Mouse (Mus musculus) ovary, adult 18-20 months (tissue): Measurements from ENCODE around the gene Per1.
A peak's percentile ranks its signal among the peaks of the same experiment; 100 is the strongest.

ENCODE experiments used
- DNase-seq: peaks from one replicate; pipeline ENCODE4 v3.0.0; 2022; ENCODE audit warnings: low spot score, mixed read lengths

Gene Per1

DNA sequence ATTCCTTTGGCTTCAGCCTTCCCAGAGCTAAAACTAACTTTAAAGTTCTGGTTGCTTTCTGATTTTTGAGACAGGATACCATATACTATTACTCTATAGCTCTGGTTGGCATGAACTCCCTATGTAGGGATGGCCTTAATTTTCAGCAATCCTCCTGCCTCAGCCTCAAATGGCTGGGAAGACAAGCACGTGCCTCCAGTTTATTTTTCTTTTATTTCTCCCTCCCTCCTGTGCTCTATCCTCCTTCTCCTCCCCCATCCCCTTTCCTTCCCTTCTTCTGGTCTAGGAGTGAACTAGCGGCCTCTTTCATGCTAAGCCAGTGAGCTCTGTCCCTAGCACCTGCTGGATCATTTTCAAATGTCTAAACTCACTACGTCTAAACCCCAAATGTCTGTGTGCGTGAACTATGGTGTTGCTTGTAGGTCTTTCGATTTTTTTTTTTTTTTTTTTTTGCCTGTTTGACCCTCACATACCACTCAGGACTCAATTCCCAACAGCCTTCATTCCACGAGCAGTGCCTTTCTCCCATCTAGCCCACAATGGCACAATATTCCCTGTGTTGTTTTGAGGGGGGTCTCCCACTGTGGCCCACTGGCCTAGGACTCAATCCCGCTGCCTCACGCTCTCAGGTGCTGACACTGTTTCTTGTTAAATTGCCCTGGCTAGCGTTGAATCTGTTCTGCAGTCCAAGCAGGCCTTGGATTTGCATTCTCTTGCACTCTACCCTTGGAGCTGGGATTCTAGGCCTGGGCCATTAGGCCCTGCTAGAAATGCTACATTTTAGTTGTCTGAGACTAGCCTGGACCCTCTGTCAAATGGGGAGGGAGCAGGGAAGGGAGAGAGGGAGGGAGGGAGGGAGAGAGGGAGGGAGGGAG is 30.5 kb upstream of the Per1 start:
- DNase-seq = no peak

DNA sequence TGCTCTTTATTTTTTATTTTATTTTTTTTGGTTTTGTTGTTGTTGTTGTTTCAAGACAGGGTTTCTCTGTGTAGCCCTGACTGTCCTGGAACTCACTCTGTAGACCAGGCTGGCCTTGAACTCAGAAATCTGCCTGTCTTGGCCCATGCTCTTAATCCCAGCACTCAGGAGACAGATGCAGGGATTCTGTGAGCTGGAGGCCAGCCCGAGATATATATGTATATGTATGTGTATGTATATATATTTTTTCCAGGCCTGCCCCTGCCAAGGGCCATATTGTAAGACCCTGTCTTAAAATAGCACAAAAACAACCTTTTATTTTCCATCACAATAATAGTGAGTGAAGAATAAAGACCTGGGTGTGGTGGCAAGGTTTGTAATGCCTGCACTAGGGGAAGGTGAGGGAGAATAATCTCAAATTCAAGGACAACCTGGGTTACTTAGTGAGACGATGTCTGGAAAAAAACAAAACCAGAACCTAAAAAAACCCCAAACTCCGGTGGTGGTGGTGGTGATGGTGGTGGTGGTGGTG is 29.6 kb upstream of the Per1 start:
- no peak for DNase-seq

DNA sequence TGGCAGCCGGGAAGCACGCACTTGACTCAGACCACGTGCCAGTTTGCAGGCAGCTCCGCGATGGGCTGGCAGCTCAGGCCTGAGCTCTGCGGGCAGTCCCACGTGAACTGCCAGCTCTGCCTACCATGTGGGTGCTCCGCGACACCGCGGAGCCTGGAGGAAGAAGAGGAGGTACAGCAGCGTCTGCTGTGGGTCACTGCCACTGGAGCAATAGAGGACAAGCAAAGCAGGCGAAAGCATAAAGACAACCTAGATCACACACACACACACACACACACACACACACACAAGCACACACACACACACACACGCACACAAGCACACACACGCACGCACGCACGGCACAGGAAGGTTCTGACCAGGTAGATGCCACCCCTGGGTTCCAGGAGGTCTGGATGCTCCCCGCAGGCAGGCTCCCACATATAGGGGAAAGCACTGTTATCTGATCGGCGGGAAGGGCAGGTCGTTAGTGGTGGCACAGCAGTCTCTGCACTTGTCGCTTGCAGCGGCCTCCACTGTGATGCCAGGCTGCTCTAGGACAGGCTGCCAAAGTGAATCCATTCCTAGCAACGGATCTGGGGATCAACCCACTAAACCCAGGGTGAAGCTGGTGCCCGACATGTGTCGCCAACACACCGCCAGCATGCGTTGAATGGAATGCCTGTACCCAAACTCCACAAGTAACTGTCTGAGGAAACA is 28.7 kb upstream of the Per1 start:
- peak; percentile 39 for DNase-seq

DNA sequence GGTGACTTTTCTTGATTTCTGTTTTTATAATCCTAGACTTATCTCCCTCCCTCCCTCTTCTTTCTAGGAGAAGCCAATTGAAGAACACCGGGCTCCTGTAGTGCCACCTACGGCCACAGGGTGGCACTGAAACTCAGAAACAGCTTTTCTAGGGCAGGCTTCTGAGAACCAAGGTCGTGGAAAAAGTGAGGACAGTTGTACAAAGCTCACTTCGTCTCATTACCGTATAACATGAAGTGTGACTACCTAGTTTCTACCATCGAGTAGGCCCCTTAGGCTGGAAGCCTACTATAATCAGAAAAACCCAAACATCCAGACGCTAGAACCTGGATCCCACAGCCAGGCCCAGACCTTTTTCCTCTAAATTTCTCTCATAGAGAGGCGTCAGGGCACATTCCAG is 28.1 kb upstream of the Per1 start:
- peak; percentile 79 for DNase-seq

DNA sequence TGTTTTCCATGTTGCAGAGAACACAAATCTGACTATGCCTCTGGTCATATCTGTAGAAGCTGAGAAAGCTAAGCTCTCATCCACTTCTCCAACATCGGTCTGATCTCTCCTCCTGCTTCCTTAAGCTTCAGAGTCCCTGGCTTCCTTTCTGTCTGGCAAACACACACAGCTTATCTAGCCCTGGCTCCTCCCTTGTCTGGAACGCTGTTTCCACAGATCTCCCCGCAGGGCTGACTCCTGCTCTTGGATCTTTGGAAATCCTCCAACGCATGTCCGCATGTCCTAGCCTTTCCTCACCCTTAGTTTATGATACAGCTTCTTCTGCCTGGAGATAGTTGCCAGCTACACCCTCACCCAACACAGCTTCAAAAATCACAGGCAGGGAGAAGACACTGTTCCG is 27.4 kb upstream of the Per1 start:
- DNase-seq = peak; percentile 74

DNA sequence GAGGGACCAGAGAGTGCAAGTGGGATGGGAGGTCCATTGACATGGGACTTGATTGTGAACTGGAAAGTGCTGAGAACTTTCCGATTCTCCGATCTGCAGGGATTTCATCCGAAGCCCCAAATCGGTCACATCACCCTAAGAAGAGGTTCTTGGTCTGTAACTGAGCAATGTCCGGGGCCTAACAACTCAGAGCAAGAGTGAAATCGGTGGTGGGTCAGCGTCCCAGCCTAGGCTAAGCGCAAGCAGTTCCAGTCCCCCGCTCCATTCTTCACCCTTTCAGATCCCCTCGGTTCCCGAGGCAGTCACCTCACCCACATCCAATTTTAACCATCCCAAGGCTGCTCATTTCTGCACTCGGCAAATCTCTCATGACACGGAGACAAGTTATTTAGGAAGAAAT is 24.9 kb upstream of the Per1 start:
- no peak for DNase-seq

DNA sequence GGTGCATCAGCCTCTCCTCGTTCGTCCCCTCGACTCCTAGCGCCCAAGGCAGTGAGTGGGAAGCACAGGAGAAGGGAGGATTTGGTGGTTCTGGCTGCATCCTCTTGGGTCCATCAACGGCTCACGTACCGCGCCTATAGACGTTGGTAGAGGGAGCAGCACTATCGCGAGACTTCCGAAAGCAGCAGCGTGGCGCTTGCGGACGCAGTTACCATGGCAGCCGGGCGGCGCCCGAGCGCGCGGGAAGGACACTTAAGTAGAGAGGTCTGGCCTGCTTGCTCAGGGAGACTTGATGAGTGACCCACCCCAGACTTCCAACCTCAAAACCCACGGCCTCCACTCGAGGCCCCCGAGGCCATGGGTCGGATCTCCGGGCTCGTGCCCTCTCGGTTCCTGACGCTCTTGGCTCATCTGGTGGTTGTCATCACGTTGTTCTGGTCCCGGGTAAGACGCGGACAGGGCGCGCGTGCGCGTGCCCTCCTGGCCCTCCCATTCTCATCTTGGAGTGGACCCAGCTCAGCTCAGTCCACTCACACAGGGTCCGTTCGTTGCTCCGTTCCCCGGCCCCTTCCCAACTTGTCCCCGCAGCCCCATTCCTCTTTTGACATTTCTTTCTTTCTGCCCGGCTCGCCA is 24.3 kb upstream of the Per1 start, which contains the start of gene Tmem107:
Gene Tmem107, plus strand, starts transcription at position 217 of the 633 bp plus-strand sequence.
- peak; percentile 91 for DNase-seq

DNA sequence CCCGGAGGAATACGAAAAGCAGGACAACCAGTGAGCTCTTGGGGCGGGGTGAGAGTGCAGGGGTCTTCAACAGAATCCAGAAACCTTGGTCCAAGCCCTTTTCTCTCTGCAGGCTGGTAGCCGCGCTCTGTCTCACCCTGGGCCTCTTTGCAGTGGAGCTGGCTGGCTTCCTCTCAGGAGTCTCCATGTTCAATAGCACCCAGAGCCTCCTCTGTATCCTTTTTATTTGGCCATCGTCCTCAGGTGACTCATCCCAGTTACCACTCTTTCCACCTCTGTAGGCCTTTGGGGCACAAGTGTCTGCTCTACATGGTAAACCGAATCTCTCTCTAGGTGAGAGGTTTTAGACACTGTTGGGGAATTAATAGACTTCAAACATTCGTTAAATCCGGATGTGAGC is 23.8 kb upstream of the Per1 start:
- no peak for DNase-seq

DNA sequence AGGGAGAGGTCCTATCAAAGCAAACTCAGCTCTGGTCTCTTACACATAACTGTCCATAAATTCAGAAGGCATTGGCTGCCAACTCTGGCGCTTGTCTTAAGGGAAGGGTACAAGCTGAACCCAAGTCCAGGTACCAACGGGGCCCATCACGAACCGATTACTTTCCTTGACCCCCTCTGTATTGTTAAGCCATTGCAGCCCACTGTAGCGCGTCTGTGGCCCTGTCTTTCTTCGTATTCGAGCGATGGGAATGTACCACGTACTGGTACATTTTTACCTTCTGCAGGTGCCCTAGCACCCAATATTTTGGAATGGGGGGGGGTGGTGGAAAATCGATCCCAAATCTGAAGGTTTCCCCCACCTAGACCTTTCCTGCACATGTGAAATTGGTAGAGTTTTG is 22.8 kb upstream of the Per1 start:
- DNase-seq = no peak

DNA sequence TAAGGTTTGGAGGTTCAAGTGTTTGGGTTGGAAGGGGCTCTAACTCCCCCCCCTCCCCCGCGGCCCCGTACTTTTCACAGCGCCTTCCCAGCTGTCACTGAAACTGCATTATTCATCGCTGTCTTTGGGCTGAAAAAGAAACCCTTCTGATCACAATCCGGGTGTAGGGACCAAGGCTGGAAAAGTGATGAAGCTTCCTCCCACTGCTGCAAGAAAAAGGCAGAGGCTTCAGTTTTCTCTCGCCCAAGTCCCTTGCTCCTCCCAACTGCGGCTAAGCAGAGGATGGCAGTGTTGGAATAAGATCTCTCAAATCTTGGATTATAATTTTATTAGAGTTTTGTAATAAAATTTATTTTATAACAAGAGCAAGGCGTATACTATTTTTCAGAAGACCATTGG is 22.4 kb upstream of the Per1 start:
- no peak for DNase-seq

DNA sequence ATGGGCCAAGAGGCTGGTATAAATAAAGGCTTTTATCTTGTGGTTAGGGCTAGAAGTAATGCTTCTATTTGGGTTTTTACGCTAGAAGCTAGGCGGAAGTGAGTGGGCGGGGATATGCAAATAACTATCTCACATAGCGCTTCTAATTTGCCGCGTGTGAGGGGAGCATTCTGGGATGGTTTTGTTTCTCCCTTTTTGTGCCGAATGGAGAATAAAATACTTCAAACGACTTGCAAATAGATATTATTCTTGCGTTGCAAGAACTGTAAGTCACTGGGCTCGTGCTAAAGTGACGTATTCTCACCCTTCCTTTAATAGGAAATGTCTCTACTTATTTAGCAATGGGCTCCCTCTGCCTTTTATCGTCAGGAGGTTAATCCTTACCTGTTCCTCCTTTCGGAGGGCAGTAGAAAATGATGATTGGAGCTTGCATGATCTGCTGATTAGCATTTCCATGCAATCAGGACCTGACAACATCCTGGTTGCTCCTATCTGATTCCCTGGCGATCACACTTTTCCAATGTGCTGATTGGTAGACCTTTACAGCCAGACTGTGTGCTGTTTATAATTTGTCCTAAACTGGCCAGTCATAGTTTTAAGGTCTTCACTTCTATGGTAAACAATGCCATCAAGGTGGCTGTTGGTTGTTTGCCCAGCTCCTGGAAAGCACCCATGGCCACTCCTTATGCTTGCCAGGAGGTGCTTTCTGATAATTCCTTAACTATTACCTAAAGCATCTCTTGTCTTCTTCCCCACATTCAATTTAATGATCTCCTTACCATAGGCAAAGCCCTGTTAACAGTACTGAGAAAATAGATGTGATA is 21.7 kb upstream of the Per1 start:
- peak; percentile 75 for DNase-seq

DNA sequence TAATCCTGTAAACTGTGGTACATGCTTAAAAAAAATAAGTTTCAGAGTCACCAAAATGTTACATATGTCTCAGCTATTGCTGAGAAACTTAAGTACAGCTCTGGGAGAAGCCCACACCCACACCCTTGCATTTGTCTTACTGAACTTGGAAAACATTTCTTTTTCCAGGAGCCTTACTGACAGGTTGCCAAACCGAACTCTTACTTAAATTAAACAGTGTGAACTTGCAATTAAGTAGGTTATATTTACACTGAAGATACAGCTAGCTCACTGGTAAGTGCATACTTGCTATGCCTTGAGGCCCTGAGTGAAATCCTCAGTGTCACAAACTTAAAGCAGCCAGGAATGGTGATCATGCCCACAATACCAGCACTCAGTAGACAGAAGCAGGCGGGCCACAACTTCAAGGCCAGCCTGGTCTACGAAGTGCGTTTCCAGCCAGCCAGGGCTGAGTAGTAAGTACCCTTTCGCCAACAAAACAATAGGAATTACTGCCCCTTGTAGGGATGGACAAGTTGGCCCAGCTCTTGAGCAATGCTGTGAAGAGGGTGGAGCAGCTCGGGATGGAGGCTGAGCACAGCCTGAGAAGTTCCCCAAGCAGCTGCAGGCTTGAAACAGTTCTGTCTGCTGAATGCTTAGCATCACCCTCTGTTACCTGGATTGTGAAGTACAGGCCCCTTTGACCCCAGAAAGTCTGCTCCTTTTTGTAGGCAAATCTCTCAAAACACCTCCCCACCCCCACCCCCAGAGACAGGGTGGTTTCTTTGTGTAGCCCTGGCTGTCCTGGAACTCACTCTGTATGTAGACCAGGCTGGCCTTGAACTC is 20.9 kb upstream of the Per1 start:
- DNase-seq = no peak

DNA sequence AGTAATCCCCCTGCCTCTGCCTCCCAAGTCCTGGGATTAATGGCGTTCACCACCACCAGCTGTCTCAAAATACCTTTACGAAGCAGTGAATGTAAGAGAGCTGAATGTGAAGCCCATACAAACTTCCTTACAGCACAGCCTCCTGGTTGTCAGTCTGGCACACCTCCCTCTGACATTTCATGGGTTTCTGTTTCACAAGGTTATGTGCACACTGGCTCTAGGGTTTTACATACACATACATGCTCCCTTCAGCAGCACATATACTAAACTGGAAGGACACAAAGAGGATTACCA is 20.3 kb upstream of the Per1 start:
- DNase-seq = no peak

DNA sequence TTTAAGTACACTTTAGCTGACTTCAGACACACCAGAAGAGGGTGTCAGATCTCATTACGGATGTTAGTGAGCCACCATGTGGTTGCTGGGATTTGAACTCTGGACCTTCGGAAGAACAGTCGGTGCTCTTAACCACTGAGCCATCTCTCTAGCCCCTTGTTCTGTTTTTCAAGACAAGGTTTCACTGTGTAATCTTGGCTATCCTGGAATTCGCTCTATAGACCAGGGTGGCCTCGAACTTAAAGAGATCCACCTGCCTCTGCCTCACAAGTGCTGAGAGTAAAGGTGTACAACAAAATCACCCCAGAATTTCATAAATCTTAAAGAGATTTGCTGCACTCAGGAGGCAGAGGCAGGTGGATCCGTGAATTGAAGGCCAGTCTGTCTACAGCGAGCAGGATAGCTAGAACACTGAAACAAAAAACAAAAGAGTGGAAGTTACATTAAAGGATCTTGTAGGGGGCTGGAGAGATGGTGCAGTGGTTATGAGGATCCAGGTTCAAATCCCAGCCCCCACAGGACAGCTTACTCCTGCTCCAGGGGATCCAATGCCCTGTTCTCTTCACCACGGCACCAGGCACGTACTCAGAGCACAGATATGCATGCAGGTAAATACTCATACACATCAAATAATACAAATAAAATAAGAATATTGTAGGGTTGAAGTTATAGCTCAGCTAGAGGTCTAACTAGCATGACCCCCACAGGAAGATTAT is 19.1 kb upstream of the Per1 start:
- no peak for DNase-seq

DNA sequence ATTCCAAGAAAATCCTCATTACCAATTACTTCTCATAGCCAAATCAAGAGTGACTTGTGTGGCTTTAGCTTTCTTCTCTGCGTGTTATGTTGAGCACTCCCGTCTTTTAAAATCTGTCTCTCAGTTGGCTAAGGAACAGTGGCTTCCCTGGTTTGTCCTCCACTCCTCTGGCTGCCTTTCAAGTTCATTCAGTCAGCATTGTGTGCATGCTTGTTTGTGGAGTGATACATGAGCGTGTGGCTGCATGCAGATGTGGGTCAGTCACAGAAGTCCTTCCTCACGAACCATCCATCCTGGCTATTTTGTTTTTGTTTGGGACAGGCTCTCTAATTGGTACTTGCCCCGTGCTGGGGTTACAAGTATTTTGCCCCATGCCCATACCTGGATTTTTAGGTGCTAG is 18.4 kb upstream of the Per1 start:
- DNase-seq = no peak

DNA sequence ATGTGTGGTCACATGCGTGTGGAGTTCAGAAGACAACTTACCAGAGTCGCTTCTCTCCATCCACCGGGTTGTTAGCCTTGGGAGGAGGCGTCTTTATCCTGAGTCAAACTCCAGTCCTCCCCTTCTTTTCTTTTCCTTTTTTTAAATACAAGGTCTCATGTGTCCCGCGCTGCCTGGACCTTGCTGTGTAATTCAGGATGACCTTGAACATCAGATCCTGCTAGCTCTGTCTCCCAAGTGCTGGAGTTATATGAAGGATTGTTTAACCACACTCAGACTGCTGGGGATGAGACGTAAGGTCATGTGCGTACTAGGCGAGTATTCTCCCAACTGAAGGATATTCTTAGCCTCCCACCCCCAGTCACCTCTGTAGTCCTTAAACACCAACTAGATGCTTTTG is 17.7 kb upstream of the Per1 start:
- no peak for DNase-seq

DNA sequence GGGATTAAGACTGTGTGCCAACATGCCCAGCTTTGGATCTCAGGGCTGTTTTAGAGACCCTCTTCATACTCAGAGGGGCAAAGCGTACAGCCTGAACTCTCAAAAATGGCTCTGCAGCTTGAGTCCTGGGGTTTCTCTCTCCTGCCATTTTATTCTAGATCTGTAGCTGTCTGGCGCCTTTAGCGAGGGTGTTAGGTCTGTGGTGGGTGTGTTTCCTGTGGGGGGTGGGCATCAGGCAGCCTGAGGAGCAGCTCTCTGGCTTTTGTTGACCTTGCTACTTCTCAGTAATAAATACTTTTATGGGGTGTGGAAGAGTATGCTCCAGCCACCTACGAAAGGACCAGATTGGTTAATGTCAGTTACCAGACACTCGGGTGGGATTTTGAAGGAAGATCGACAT is 17.0 kb upstream of the Per1 start:
- DNase-seq = no peak

DNA sequence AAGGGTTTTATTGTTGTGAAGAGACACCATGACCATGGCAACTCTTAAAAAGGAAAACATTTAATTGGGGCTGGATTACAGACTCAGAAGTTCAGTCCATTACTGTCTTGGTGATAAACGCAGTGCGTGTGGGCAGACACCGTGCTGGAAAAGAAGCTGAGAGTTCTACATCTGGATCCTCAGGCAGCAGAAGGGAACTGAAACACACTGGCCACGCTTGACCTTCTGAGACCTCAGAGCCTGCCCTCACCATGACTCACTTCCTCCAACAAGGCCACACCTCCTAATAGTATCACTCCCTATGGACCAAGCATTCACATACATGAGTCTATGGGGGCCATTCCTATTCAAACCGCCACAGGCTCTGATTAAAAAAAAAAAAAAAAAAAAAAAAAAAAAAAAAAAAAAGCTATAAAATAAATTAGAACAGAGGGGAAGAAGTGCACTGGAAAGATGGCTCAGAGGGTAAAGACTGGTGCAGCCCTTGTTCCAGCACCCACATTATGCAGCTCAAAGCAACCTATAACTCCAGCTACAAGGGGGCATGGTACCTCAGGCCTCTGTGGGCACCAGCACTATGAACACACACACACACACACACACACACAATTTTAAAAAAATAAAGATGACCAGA is 16.1 kb upstream of the Per1 start:
- no peak for DNase-seq

DNA sequence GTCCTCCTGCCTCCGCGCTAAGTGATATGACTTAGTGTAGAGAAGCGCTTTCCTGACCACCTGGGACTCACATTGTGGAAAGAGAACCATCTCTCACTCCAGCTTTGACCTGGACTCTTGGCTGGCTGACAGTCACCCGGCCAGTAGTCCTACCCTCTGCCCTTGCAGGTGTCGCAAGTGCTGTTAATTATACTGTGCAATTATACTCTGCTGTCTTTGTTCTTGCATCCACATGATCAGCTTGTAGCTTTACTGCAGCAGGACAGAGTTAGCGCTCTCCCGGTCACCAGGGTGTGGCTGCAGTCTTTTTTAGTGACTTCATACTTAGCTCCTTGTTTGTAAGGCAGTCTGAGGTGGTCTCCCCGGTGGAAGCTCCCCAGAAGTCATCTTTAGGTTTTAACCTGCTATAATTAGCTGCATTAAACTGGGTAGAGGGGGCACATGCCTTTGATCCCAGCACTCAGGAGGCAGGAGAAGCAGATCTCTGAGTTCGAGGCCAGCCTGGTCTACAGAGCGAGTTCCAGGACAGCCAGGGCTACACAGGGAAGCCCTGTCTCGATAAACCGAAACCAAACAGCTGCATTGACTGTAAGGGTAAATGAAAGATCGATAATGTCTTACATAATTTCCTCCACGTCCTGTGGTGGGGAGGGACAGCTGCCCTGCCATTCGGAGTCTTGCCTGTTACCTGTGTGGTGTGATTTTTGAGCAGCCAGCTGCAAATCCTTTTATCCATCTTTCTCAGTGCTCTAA is 14.7 kb upstream of the Per1 start:
- no peak for DNase-seq
